Mouse (Mus musculus) limb, embryonic 14.5 days (tissue): ENCODE results near the gene Sgcd. TPM values are rescaled to one million over a fixed set of nuclear protein-coding genes. Genes with fewer than 3 reads are reported as not detected.

ENCODE experiments used
- ATAC-seq: fragments of 200-750 bp; cut with Nextera tagmentation; 2 replicates; pipeline ENCODE4 v1.8.0; 2017; ENCODE audit warnings: low read depth, moderate number of reproducible peaks, moderate TSS enrichment; ENCODE audit not compliant: low FRiP score
- DNase-seq: peaks from one replicate; pipeline ENCODE4 v3.0.0-alpha.2; 2015; ENCODE audit warnings: low spot score
- H3K27ac ChIP-seq: fragments of 300-500 bp; sonication (generic); replicated peaks from 2 replicates; pipeline ENCODE4 v1.5.1; 2014; ENCODE audit warnings: low read depth, mild to moderate bottlenecking, low read length, moderate library complexity, mixed read lengths
- H3K27me3 ChIP-seq: fragments of 300-500 bp; sonication (generic); 2 replicates; pipeline ENCODE4 v1.6.1; 2014; ENCODE audit warnings: low read length, mixed read lengths; ENCODE audit not compliant: control insufficient read depth, insufficient read depth
- H3K36me3 ChIP-seq: fragments of 300-500 bp; sonication (generic); 2 replicates; pipeline ENCODE4 v1.6.1; 2014; ENCODE audit warnings: mild to moderate bottlenecking, low read length, moderate library complexity, mixed read lengths; ENCODE audit not compliant: control insufficient read depth, insufficient read depth
- H3K4me1 ChIP-seq: fragments of 300-500 bp; sonication (generic); 2 replicates; pipeline ENCODE4 v1.6.1; 2014; ENCODE audit warnings: antibody characterized with exemption, low read length, mixed read lengths; ENCODE audit not compliant: control insufficient read depth, insufficient read depth
- H3K4me2 ChIP-seq: fragments of 300-500 bp; sonication (generic); replicated peaks from 2 replicates; pipeline ENCODE4 v1.6.1; 2014; ENCODE audit warnings: low read depth, mild to moderate bottlenecking, low read length, moderate library complexity; ENCODE audit not compliant: severe bottlenecking
- H3K4me3 ChIP-seq: fragments of 300-500 bp; sonication (generic); replicated peaks from 2 replicates; pipeline ENCODE4 v1.5.1; 2014; ENCODE audit warnings: low read length
- H3K9ac ChIP-seq: fragments of 300-500 bp; sonication (generic); 2 replicates; pipeline ENCODE4 v1.6.1; 2014; ENCODE audit warnings: mild to moderate bottlenecking, low read depth, low read length, moderate library complexity; ENCODE audit not compliant: severe bottlenecking
- H3K9me3 ChIP-seq: fragments of 300-500 bp; sonication (generic); 2 replicates; pipeline ENCODE4 v1.6.1; 2016; ENCODE audit warnings: low read length; ENCODE audit not compliant: control insufficient read depth
- POLR2A ChIP-seq: fragments of 200-500 bp; IDR thresholded peaks from 2 replicates; pipeline ENCODE4 v1.8.0; 2012; ENCODE audit warnings: inconsistent platforms, mild to moderate bottlenecking, moderate library complexity, borderline replicate concordance; ENCODE audit not compliant: insufficient read depth, insufficient read length; ENCODE audit errors: extremely low read depth
- WGBS: fragments of 180-500 bp; shearing (Covaris S2); extraction: QIAGEN DNeasy Blood & Tissue Kit; methylation state at CpG from one replicate; pipeline ENCODE4 v1.1.7; 2014; 5-methylcytosine and 5-hydroxymethylcytosine counted together
- polyA plus RNA-seq, 2 experiments: library from polyadenylated mRNA; depleted of rRNA in 1 of 2; stranded (reverse) in 1 of 2; unstranded in 1 of 2; fragments of >200 nt; fragmentation: Nextera tagmentation in 1 of 2; extraction: Ambion mirVana in 1 of 2; gene quantifications; 2 replicates each; pipeline versions ENCODE4 v1.2.1 to v1.2.3; 2012 to 2014

Gene Sgcd
- polyA plus RNA-seq, 2 experiments: 9.4 to 14.3 TPM

GRCm38 (mm10) chr11:46939311-46939710 is 1049.5 kb downstream of the Sgcd start:
- no peak overlapping the region for H3K4me3 ChIP-seq
- no peak overlapping the region for H3K27ac ChIP-seq
- no peak overlapping the region for H3K4me2 ChIP-seq
- ATAC-seq (no peak), DNase-seq (no peak)
- 26% methylated on average over 4 of the region's 4 CpGs for WGBS
- H3K9ac ChIP-seq: no peak overlapping the region
- no peaks in the 10 kb centered on the region for H3K27me3 ChIP-seq
- no peaks in the 10 kb centered on the region for H3K4me1 ChIP-seq
- no peak for TF ChIP-seq POLR2A
- H3K36me3 ChIP-seq: no peaks in the 10 kb centered on the region
- H3K9me3 ChIP-seq: no peaks in the 10 kb centered on the region

- Histone ChIP-seq H3K4me3 (no peak overlapping the region), H3K9me3 (no peaks in the 10 kb centered on the region), H3K27ac (no peak overlapping the region), H3K9ac (no peak overlapping the region), H3K36me3 (no peaks in the 10 kb centered on the region), H3K4me1 (no peaks in the 10 kb centered on the region), H3K27me3 (no peaks in the 10 kb centered on the region), H3K4me2 (no peak overlapping the region)
- no peak for ATAC-seq
- DNase-seq: no peak
- 57% methylated on average over 1 of the region's 1 CpGs for WGBS
- no peak for TF ChIP-seq POLR2A
These were observed 1063.8 kb downstream of the Sgcd start for GRCm38 (mm10) chr11:46924946-46925345.

- DNase-seq (peak; percentile 38), ATAC-seq (no peak)
- 82% methylated on average over 1 of the region's 1 CpGs for WGBS
- H3K27ac ChIP-seq: no peak overlapping the region
- H3K9me3 ChIP-seq: no peaks in the 10 kb centered on the region
- H3K4me3 ChIP-seq: no peak overlapping the region
- no peaks in the 10 kb centered on the region for H3K4me1 ChIP-seq
- H3K27me3 ChIP-seq: no peaks in the 10 kb centered on the region
- H3K36me3 ChIP-seq: no peaks in the 10 kb centered on the region
- no peak for TF ChIP-seq POLR2A
- no peak overlapping the region for H3K9ac ChIP-seq
- H3K4me2 ChIP-seq: no peak overlapping the region
These were observed 1068.5 kb downstream of the Sgcd start for GRCm38 (mm10) chr11:46920244-46920643.

- H3K36me3 ChIP-seq: no peaks in the 10 kb centered on the region
- H3K4me3 ChIP-seq: no peak overlapping the region
- H3K4me2 ChIP-seq: no peak overlapping the region
- DNase-seq: no peak
- no peaks in the 10 kb centered on the region for H3K4me1 ChIP-seq
- 78% methylated on average over 5 of the region's 5 CpGs for WGBS
- no peak for TF ChIP-seq POLR2A
- ATAC-seq: no peak
- no peaks in the 10 kb centered on the region for H3K9me3 ChIP-seq
- no peak overlapping the region for H3K27ac ChIP-seq
- no peaks in the 10 kb centered on the region for H3K27me3 ChIP-seq
- no peak overlapping the region for H3K9ac ChIP-seq
These were observed 1076.0 kb downstream of the Sgcd start for GRCm38 (mm10) chr11:46912656-46913237.

GRCm38 (mm10) chr11:46904281-46904680 is 1084.5 kb downstream of the Sgcd start:
- no peak for ATAC-seq
- 83% methylated on average over 1 of the region's 1 CpGs for WGBS

More at GRCm38 (mm10) chr11:46904281-46904680, 1084.5 kb downstream of the Sgcd start:
- Histone ChIP-seq H3K36me3 (no peaks in the 10 kb centered on the region), H3K4me2 (no peak overlapping the region), H3K4me1 (no peaks in the 10 kb centered on the region), H3K27ac (no peak overlapping the region), H3K4me3 (no peak overlapping the region), H3K27me3 (no peaks in the 10 kb centered on the region), H3K9me3 (no peaks in the 10 kb centered on the region), H3K9ac (no peak overlapping the region)
- TF ChIP-seq POLR2A: no peak
- no peak for DNase-seq
